Mouse (Mus musculus) megakaryocyte, embryonic 14.5 days (primary cell): ENCODE results near the gene Tbl3.

ENCODE experiments used
- FLI1 ChIP-seq: IDR thresholded peaks from 2 replicates; pipeline ENCODE4 v1.6.1; 2012; ENCODE audit warnings: low read length, inconsistent platforms, mixed read lengths
- GATA1 ChIP-seq: IDR thresholded peaks from 3 replicates; pipeline ENCODE4 v1.6.1; 2012; ENCODE audit warnings: mixed read lengths, low read length, inconsistent platforms, borderline replicate concordance

DNA sequence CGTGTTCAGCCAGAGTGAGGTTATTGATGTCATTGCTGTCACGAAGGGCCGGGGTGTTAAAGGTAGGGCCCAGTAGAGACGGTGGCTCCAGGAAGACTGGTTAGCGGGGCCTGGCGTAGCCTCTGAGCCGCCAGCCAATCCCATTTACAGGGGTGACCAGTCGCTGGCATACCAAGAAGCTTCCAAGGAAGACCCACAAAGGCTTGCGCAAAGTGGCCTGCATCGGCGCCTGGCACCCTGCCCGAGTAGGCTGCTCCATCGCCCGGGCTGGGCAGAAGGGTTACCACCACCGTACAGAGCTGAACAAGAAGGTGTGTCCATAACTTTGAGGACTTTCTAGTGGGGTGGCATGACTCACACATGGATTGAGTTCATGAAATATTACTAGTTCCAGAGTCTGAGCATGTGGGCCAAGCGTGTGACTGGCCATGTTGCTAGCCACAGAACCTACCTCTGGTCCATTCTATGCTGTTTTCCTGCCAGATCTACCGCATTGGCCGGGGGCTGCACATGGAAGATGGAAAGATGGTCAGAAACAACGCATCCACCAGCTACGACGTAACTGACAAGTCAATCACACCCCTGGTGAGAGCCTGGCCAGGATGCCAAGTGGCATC lies 26.1 kb upstream of the Tbl3 start:
- TF ChIP-seq GATA1 = no peak
- no peak for TF ChIP-seq FLI1
